Mouse (Mus musculus): ENCODE data around the gene Defb41. TPM values are rescaled to one million over a fixed set of nuclear protein-coding genes. Genes with fewer than 3 reads are reported as not detected.
"Not testable (repeated sequence)": the region's sequence is repeated elsewhere in the genome, so short reads cannot be mapped to it uniquely, and the experiment has no call there.

Gene Defb41
- total RNA-seq (2021): not detected

DNA sequence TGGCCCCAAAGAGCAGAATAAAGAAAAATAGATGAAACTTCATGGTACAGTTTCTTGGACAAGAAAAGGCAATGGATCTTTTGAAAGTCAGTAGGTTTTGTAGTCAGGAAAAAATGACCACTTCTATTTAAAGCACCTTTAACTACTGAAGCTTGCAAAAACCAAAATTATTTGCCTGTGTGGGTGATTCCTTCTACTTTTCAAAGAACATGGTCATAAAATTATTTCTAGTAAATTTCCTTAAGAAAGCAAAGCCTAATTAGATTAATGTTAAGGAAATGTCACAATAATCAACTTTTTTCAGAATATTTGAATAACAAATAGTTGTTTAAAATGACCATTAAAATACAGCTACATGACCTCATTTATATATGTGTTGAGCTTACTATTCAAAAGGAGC, at the start of gene Defb41:
Gene Defb41 (minus strand): TSS at position 101 of the 400 bp plus-strand sequence.
- intact Hi-C loops (cut with DNase I): no loop called here
- no peak for DNase-seq (ENCODE audit: extremely low spot score in 1 of 2, low spot score in 2 of 2)

DNA sequence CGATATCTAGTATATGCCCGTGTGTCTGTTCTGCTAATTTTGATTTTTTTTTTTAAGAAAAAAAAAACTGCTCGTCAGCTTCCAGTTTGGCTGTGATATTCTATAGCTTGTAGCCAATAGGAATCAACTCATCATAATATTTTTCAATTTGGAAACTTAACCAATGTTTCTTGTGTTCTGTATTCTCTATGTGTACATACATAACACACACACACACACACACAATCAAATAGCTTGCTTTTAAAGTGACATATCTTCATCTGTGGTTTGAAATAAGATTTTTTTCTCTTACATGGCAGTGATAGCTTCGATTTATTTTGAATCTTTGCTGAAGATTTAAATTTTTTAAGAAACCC, 43.5 kb upstream of the Defb41 start:
- intact Hi-C loops (cut with DNase I): no loop called here
- DNase-seq (ENCODE audit: extremely low spot score in 1 of 2, low spot score in 2 of 2): no peak

DNA sequence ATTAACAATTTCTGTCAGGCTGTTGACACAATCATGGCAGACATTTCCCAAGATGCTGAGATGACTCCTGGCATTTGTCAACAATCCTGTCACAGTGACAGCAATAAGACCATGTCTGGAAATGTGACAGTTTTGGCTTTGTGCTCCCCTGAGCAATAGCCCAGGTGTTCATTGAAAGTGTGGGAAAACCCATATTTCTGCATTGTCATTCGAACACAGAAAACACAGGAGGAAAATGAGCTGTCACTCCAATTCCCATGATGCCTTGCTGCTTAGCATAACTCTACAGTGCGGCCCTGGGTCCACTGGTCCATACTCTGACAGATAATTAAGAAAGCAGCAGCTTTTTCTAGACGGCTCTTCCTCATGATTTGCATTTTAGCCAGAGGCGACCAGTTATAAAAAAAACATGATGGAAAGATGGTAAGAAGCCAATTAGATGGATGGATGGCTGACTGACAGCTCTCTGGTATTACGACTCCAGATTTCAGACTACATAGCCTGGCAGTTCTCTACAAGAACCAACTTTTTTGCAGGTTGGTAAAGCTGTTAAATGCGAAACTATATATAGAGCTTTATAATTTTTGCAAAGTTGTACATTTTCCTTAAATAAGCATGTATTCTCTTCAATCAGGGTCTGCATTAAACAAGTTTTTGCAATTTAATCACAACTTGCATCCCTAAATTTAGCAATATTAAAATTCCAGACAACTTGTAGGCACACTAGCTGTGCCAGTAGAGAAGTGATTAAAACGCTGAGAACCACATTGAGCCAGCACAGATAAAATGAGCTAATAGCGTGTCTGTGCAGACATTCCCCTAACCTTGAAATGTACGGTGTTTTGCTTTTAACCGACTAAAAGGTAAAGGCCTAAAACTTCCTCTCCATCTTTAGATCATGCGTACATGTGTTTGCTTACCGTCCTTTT, 42.9 kb upstream of the Defb41 start:
- intact Hi-C loops (cut with DNase I): no loop called here
- DNase-seq (ENCODE audit: extremely low spot score in 1 of 2, low spot score in 2 of 2): peak in 1 of 2 experiments; percentile 2

GRCm38 (mm10) chr1:18292515-18292914, 27.6 kb upstream of the Defb41 start:
- intact Hi-C loops (cut with DNase I): no loop called here

DNA sequence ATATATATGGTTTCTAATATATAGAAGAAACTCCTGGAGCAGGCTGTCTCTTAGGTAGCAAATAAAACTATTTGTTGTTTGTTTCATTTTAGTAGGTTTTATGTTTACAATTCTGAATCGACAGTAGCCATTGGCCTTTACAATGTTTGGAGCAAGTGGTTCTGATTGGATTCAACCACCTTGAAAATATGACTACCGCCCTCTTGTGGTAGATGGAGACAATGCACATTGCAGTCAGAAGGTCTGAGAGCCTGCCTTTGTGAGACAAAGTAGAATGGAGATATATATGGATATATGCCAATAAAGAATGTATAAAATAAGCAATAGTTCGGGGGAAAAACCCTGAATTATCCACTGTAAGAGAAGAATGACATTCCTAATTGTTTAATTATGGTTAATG, 23.9 kb upstream of the Defb41 start:
- DNase-seq (ENCODE audit: extremely low spot score in 1 of 2, low spot score in 2 of 2): no peak
- intact Hi-C loops (cut with DNase I): no loop called here

More at GRCm38 (mm10) chr1:18292515-18292914, 27.6 kb upstream of the Defb41 start:
- no peak for DNase-seq (ENCODE audit: extremely low spot score in 1 of 2, low spot score in 2 of 2)

- no peak for DNase-seq (ENCODE audit: extremely low spot score in 1 of 2, low spot score in 2 of 2)
- intact Hi-C loops (cut with DNase I): no loop called here
These were observed 22.4 kb upstream of the Defb41 start for GRCm38 (mm10) chr1:18287371-18287770.

GRCm38 (mm10) chr1:18271095-18271494, 6.2 kb upstream of the Defb41 start:
- DNase-seq (ENCODE audit: extremely low spot score in 1 of 2, low spot score in 2 of 2): no peak
- intact Hi-C loops (cut with DNase I): no loop called here

- DNase-seq (ENCODE audit: extremely low spot score in 1 of 2, low spot score in 2 of 2): no peak
- intact Hi-C loops (cut with DNase I): no loop called here
These were observed 3.9 kb upstream of the Defb41 start for GRCm38 (mm10) chr1:18268845-18269244.

- DNase-seq (ENCODE audit: extremely low spot score in 1 of 2, low spot score in 2 of 2); intact Hi-C loops (cut with DNase I): not testable (repeated sequence)
These were observed 18.9 kb downstream of the Defb41 start for GRCm38 (mm10) chr1:18245801-18246580.

- no peak for DNase-seq (ENCODE audit: extremely low spot score in 1 of 2, low spot score in 2 of 2)
- intact Hi-C loops (cut with DNase I): no loop called here
These were observed 27.6 kb downstream of the Defb41 start, which contains the start of gene Defb18 for GRCm38 (mm10) chr1:18237343-18237742. Defb18 (minus strand) TSS chr1:18237443.

GRCm38 (mm10) chr1:18223385-18223945, 41.5 kb downstream of the Defb41 start:
- DNase-seq (ENCODE audit: extremely low spot score in 1 of 2, low spot score in 2 of 2): no peak
- intact Hi-C loops (cut with DNase I): no loop called here

Other genes starting within 250 kb of the Defb41 start
- gene Crisp4, start 119.2 kb downstream of the Defb41 start, total RNA-seq (2021): not detected
- gene Defb18, start 27.7 kb downstream of the Defb41 start, total RNA-seq (2021): not detected